Mouse (Mus musculus) small intestine, adult 2 months (tissue): ENCODE measurements at regions not wholly inside any gene's neighbourhood (a gene's known extent, or its start where the extent isn't known, plus 50 kb on each side); places are given as distances from the start of the nearest gene placed in this dataset.

Experiments used
- H3K27ac ChIP-seq: fragments of 200-500 bp; 2 replicates; pipeline ENCODE4 v1.5.1; 2012; ENCODE audit warnings: low read depth, low read length, control low read depth, inconsistent platforms; ENCODE audit not compliant: insufficient read depth
- H3K27me3 ChIP-seq: fragments of 200-500 bp; 2 replicates; pipeline ENCODE4 v1.6.1; 2012; ENCODE audit warnings: mild to moderate bottlenecking, moderate library complexity, low read length, inconsistent platforms; ENCODE audit not compliant: control insufficient read depth, insufficient read depth
- H3K36me3 ChIP-seq: fragments of 200-500 bp; 2 replicates; pipeline ENCODE4 v1.6.1; 2012; ENCODE audit warnings: mild to moderate bottlenecking, low read length, control low read depth, inconsistent platforms; ENCODE audit not compliant: control insufficient read depth, insufficient read depth
- H3K4me1 ChIP-seq: fragments of 200-500 bp; 2 replicates; pipeline ENCODE4 v1.6.1; 2012; ENCODE audit warnings: low read length, inconsistent platforms, mixed read lengths; ENCODE audit not compliant: control insufficient read depth, insufficient read depth, insufficient read length
- H3K4me3 ChIP-seq: fragments of 200-500 bp; 2 replicates; pipeline ENCODE4 v1.5.1; 2012; ENCODE audit warnings: low read depth, mild to moderate bottlenecking, control low read depth, inconsistent platforms, low read length, moderate library complexity
- CTCF ChIP-seq: fragments of 200-500 bp; IDR thresholded peaks from 2 replicates; pipeline ENCODE4 v1.5.1; 2012; ENCODE audit warnings: low read depth, mild to moderate bottlenecking, control low read depth, inconsistent platforms, low read length, moderate library complexity, mixed read lengths; ENCODE audit not compliant: insufficient replicate concordance, insufficient read length; ENCODE audit errors: extremely low read depth
- POLR2A ChIP-seq: fragments of 200-500 bp; IDR thresholded peaks from 2 replicates; pipeline ENCODE4 v1.6.1; 2012; ENCODE audit warnings: low read depth, mild to moderate bottlenecking, control low read depth, inconsistent platforms, low read length, moderate library complexity
- WGBS: fragments of 180-500 bp; shearing (Covaris S2); methylation state at CpG from one replicate; pipeline ENCODE4 v1.1.7; 2018; 5-methylcytosine and 5-hydroxymethylcytosine counted together

DNA sequence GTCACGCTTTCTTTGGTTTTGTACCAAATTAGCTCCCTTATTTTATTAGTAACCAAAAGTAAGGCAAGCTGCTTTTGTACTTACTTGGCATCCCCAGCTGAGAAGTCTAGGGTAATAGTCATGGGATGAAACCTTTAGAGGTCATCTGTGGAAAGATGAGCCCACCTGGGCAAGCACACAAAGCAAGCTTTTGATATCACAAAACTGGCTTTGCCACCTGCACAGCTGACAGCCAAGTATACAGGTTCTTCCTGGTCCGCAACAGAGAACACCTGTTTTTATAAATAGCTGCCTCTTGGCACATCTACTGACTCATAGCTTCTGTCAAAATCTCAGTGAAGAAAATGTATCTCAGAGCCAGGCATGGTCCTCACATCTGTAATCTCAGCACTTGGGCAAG lies 197.2 kb downstream of the Arl4a start:
- no peak for TF ChIP-seq POLR2A
- TF ChIP-seq CTCF, result no peak
- Histone ChIP-seq H3K36me3 (no peaks in the 10 kb centered on the region), H3K27me3 (no peaks in the 10 kb centered on the region), H3K4me3 (no peak overlapping the region), H3K4me1 (no peaks in the 10 kb centered on the region), H3K27ac (no peak overlapping the region)
- 71% methylated on average over 2 of the region's 2 CpGs for WGBS

DNA sequence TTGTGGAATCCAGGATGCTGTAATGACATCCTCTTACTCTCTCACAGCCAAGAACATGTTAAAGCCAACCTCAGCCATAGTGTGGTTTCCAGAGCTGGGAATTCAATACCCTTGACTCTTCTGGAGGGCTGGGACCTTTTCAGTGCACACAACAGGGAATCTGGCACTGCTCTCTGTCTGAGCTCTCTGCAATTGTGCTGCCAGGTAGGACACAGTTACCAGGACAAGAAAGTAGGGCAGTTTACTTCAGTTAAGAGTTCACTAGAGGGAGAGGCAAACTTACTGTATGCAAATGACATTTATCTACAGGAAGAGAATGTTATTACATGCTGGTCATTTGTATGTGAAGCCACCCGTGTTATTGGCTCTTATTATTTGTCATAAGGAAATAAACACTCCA lies 197.6 kb downstream of the Arl4a start:
- no peak overlapping the region for H3K27ac ChIP-seq
- H3K36me3 ChIP-seq, result no peaks in the 10 kb centered on the region
- WGBS, result 31% methylated on average over 1 of the region's 1 CpGs
- no peak for TF ChIP-seq POLR2A
- TF ChIP-seq CTCF, result no peak
- no peak overlapping the region for H3K4me3 ChIP-seq
- H3K4me1 ChIP-seq, result no peaks in the 10 kb centered on the region
- no peaks in the 10 kb centered on the region for H3K27me3 ChIP-seq

DNA sequence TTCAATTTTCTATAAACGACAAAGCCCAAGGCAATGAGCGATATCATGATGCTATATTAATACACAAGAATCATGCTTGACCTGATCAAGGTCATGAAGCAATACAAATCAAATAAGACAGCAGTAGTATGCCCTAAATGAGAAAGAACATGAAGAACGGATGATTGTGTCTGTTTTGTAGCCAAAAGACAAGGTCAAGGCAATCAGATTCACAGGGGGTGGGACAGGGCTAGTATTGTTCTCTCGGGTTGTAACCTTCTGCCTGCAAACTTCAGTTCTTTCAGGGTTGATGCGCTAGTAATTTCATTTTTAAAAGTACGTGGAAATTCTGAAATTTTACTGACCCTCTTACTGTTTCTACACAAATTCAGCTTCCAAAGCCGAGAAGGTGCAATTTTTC lies 206.7 kb downstream of the Arl4a start:
- TF ChIP-seq POLR2A, result no peak
- no peak for TF ChIP-seq CTCF
- Histone ChIP-seq H3K4me3 (no peak overlapping the region), H3K36me3 (no peaks in the 10 kb centered on the region), H3K27me3 (no peaks in the 10 kb centered on the region), H3K27ac (no peak overlapping the region), H3K4me1 (no peaks in the 10 kb centered on the region)
- WGBS, result 74% methylated on average over 7 of the region's 7 CpGs

GRCm38 (mm10) chr12:39830530-39830929 lies 207.3 kb downstream of the Arl4a start:
- Histone ChIP-seq H3K4me3 (no peak overlapping the region), H3K27ac (no peak overlapping the region), H3K36me3 (no peaks in the 10 kb centered on the region), H3K27me3 (no peaks in the 10 kb centered on the region), H3K4me1 (no peaks in the 10 kb centered on the region)
- 87% methylated on average over 4 of the region's 4 CpGs for WGBS
- TF ChIP-seq CTCF, result no peak
- no peak for TF ChIP-seq POLR2A

DNA sequence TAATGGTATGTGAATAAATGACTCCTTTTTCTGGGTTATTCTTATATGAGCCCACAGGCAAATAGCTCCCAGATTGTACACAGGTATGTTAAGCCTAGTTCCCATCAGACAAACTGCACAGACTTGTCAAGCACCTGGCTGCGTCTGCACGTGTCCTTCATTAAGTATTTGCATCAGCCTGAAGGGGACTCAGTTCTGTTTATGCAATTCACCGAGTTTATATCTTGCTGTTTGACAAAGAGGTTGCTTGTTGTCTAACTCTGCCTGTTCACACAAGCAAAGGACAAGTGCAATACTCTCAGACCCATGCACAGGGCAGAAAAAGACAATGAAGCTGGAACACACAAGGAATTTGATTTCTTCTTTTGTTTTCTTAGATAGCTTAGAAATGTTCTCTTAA lies 215.2 kb downstream of the Arl4a start:
- no peaks in the 10 kb centered on the region for H3K36me3 ChIP-seq
- no peaks in the 10 kb centered on the region for H3K4me1 ChIP-seq
- H3K27ac ChIP-seq, result no peak overlapping the region
- H3K27me3 ChIP-seq, result no peaks in the 10 kb centered on the region
- H3K4me3 ChIP-seq, result no peak overlapping the region
- 68% methylated on average over 3 of the region's 3 CpGs for WGBS
- TF ChIP-seq POLR2A (no peak), CTCF (no peak)

DNA sequence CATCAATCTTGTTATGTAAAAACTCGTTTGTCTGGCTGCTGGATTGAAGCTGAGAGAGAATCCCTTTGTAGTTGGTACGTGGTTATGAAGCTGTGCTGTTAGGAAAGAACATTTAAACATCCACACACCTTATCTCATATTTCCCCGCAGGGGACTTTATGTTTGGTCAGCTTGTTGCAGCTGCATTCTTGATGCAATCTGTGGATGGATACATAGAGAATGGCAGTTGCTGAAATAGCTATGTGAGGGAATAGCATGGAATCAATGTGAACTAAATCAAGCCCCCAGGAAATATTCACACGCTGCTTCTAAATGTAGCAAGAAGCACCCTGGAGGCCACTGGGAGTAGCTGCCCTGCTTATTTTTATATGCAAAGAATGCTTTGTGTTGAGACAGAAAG lies 236.3 kb downstream of the Arl4a start:
- TF ChIP-seq CTCF, result no peak
- TF ChIP-seq POLR2A, result no peak
- H3K27me3 ChIP-seq, result no peaks in the 10 kb centered on the region
- 54% methylated on average over 4 of the region's 4 CpGs for WGBS
- H3K4me1 ChIP-seq, result no peaks in the 10 kb centered on the region
- no peak overlapping the region for H3K27ac ChIP-seq
- no peak overlapping the region for H3K4me3 ChIP-seq
- H3K36me3 ChIP-seq, result no peaks in the 10 kb centered on the region

GRCm38 (mm10) chr12:39797843-39798242 lies 240.0 kb downstream of the Arl4a start:
- TF ChIP-seq CTCF (no peak), POLR2A (no peak)
- 94% methylated on average over 2 of the region's 2 CpGs for WGBS
- Histone ChIP-seq H3K27me3 (no peaks in the 10 kb centered on the region), H3K4me1 (no peaks in the 10 kb centered on the region), H3K36me3 (no peaks in the 10 kb centered on the region), H3K4me3 (no peak overlapping the region), H3K27ac (no peak overlapping the region)

GRCm38 (mm10) chr12:39796939-39797338 lies 240.9 kb downstream of the Arl4a start:
- H3K27ac ChIP-seq, result no peak overlapping the region
- H3K36me3 ChIP-seq, result no peaks in the 10 kb centered on the region
- no peak for TF ChIP-seq POLR2A
- TF ChIP-seq CTCF, result no peak
- no peak overlapping the region for H3K4me3 ChIP-seq
- H3K27me3 ChIP-seq, result no peaks in the 10 kb centered on the region
- no peaks in the 10 kb centered on the region for H3K4me1 ChIP-seq
- WGBS, result 94% methylated on average over 3 of the region's 3 CpGs
